Mouse (Mus musculus) thymus, adult 2 months (tissue): ENCODE measurements around the gene St6galnac5. TPM values are rescaled to one million over a fixed set of nuclear protein-coding genes. Genes with fewer than 3 reads are reported as not detected.

Experiments
- DNase-seq: peaks from one replicate; pipeline ENCODE4 v3.0.0; 2021
- H3K27ac ChIP-seq: fragments of 200-500 bp; 2 replicates; pipeline ENCODE4 v1.5.1; 2012; ENCODE audit warnings: low read length, control low read depth; ENCODE audit not compliant: control insufficient read depth, insufficient read depth
- H3K27me3 ChIP-seq: fragments of 200-500 bp; 2 replicates; pipeline ENCODE4 v1.6.1; 2012; ENCODE audit warnings: mild to moderate bottlenecking, low read length, moderate library complexity, mixed read lengths; ENCODE audit not compliant: control insufficient read depth, insufficient read depth
- H3K36me3 ChIP-seq: fragments of 200-500 bp; 2 replicates; pipeline ENCODE4 v1.6.1; 2012; ENCODE audit warnings: mild to moderate bottlenecking, low read length, moderate library complexity; ENCODE audit not compliant: control insufficient read depth, insufficient read depth
- H3K4me1 ChIP-seq: fragments of 200-500 bp; replicated peaks from 2 replicates; pipeline ENCODE4 v1.6.1; 2012; ENCODE audit warnings: low read length; ENCODE audit not compliant: control insufficient read depth, insufficient read depth
- H3K4me3 ChIP-seq: fragments of 200-500 bp; 2 replicates; pipeline ENCODE4 v1.5.1; 2012; ENCODE audit warnings: mild to moderate bottlenecking, low read length, control low read depth, moderate library complexity; ENCODE audit not compliant: control insufficient read depth, insufficient read depth
- CTCF ChIP-seq: fragments of 200-500 bp; IDR thresholded peaks from 2 replicates; pipeline ENCODE4 v1.5.1; 2012; ENCODE audit warnings: mild to moderate bottlenecking, control low read depth, low read length, moderate library complexity, borderline replicate concordance; ENCODE audit not compliant: control insufficient read depth, poor library complexity, insufficient read depth; ENCODE audit errors: extremely low read depth
- POLR2A ChIP-seq: fragments of 200-500 bp; IDR thresholded peaks from 2 replicates; pipeline ENCODE4 v1.6.1; 2012; ENCODE audit warnings: mild to moderate bottlenecking, low read length, control low read depth, moderate library complexity; ENCODE audit not compliant: control insufficient read depth, poor library complexity, insufficient read depth; ENCODE audit errors: extremely low read depth
- WGBS: fragments of 180-500 bp; shearing (Covaris S2); methylation state at CpG from one replicate; pipeline ENCODE4 v1.1.7; 2018; 5-methylcytosine and 5-hydroxymethylcytosine counted together
- polyA plus RNA-seq: library from polyadenylated mRNA; depleted of rRNA; stranded (reverse); fragments of >200 nt; gene quantifications from 2 replicates; pipeline ENCODE4 v1.2.3, GENCODE M21; 2012

The St6galnac5 gene
- polyA plus RNA-seq, 1 experiment = 0.19 TPM

DNA sequence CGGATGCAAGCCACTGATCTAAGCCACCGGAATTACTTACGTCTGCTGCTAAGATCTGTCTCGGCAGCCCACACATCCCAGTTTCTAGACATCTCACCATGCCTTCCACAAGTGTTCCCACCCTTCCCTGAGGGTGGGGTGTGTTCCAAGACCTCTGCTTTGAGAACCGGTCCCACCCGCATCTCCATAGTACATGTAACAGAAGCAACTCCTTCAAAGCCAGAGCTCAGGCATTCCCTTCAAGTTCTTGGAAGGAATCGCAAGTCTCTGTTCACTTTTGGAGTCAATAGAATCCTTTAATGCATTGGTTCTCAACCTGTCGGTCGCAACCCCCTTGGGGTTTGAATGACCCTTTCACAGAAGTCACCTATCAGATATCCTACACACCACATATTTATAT lies 83.1 kb downstream of the St6galnac5 start:
- DNase-seq = no peak
- no peaks in the 10 kb centered on the region for H3K36me3 ChIP-seq
- 95% methylated on average over 9 of the region's 9 CpGs for WGBS
- H3K4me3 ChIP-seq = no peak overlapping the region
- H3K4me1 ChIP-seq = no peaks in the 10 kb centered on the region
- H3K27me3 ChIP-seq = no peaks in the 10 kb centered on the region
- TF ChIP-seq CTCF (no peak), POLR2A (no peak)
- no peak overlapping the region for H3K27ac ChIP-seq

DNA sequence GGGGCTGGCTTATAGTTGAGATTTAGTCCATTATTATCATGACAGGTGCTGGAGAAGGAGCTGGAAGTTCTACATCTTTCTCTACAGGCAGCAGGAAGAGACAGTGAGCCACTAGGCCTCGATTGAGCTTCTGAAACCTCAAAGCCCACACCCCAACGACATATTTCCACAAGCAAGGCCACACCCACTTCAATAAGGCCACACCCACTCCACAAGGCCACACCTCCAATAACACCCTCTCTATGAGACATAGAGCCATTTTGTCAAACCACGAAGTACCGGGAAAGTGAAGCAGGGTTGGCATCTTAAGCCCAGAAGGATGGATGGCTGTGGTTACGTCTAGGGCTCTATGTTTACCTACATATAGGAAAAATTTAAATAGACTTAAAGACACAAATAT lies 84.8 kb downstream of the St6galnac5 start:
- TF ChIP-seq CTCF (no peak), POLR2A (no peak)
- WGBS = 50% methylated on average over 5 of the region's 5 CpGs
- Histone ChIP-seq H3K27me3 (no peaks in the 10 kb centered on the region), H3K4me1 (no peaks in the 10 kb centered on the region), H3K4me3 (no peak overlapping the region), H3K36me3 (no peaks in the 10 kb centered on the region), H3K27ac (no peak overlapping the region)
- no peak for DNase-seq

DNA sequence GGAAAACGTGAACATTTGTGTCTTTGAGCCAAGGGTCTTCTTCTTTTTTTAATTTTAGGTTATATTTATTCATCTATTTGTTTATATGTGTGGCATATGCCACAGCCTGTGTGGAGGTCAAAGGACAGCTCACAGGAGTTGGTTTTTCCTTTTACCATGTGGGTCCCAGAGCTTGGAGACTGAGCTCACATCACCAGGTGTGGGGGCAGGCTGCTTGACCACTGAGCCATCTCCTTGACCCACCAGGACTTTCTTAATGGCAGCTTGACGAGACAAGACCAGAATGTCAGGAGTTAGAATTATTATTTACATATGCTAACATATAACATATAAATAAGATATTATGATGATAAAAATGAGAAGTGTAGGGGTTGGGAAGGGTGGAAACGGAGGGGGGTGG lies 85.9 kb downstream of the St6galnac5 start:
- no peaks in the 10 kb centered on the region for H3K4me1 ChIP-seq
- 95% methylated on average over 3 of the region's 3 CpGs for WGBS

DNA sequence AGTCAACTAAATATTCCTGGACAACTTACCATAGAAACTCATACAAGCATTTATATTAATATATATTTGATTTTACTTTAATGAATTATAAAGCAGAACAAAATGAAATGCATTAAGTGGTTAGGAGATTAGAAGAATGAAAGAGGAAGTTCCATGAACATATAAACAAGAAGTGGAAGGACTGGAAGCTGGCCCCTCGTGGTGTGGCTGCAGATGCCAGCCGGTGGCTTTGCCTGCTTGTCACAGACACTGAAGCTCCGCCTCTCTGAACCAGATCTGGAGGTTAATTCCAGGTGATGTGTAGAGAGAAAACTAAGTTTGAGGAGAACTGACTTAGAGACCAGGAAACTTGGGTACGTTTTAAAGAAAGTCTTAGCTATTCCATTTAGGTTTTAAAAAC lies 87.1 kb downstream of the St6galnac5 start:
- Histone ChIP-seq H3K27me3 (no peaks in the 10 kb centered on the region), H3K36me3 (no peaks in the 10 kb centered on the region), H3K27ac (no peak overlapping the region), H3K4me1 (no peaks in the 10 kb centered on the region), H3K4me3 (no peak overlapping the region)
- TF ChIP-seq POLR2A (no peak), CTCF (no peak)
- 12% methylated on average over 4 of the region's 4 CpGs for WGBS
- no peak for DNase-seq

More for the DNA sequence above, 85.9 kb downstream of the St6galnac5 start:
- H3K36me3 ChIP-seq = no peaks in the 10 kb centered on the region
- no peak for TF ChIP-seq CTCF
- TF ChIP-seq POLR2A = no peak
- H3K27ac ChIP-seq = no peak overlapping the region
- H3K4me3 ChIP-seq = no peak overlapping the region
- no peaks in the 10 kb centered on the region for H3K27me3 ChIP-seq
- no peak for DNase-seq

DNA sequence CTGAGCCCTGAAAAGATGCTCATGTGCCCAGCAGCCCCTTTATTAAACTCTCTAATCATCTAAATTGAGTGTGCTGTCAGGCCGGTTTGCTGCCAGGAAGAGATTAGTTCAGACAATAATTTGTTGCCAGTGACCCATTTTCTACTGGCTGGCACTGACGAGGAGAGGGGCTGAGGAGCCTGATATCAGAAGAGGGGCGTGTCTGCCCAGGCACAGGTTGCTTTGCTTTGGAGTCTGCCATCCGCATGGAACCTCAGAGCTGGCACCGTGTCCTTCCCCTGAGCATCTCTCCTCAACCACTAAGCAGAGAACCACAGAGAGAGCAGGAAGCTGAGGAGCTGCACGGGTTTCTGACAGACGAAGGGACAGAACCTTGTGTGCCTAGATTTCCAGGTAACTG lies 93.9 kb downstream of the St6galnac5 start:
- Histone ChIP-seq H3K4me3 (no peak overlapping the region), H3K27me3 (no peaks in the 10 kb centered on the region), H3K4me1 (no peaks in the 10 kb centered on the region), H3K36me3 (no peaks in the 10 kb centered on the region), H3K27ac (no peak overlapping the region)
- DNase-seq = no peak
- TF ChIP-seq POLR2A = no peak
- no peak for TF ChIP-seq CTCF
- WGBS = 52% methylated on average over 7 of the region's 7 CpGs

DNA sequence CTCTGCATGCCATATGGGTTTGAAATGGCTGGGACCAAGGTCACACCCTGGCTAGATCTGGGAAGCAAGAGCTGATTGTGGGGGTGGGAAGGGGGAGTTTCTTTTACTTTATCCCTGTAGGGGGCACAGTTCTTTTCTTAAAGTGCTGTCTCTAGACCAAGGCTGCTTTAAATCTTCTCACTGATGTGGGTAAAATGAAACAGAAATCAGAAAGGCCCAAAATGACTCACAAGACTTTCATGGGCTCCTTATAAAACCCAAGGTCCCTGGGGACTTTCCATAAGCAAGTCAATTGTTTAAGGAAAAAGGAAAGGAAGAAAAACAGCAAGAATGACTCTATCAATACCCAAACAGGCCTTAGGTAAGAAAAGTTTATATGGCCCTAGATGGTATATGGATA lies 95.3 kb downstream of the St6galnac5 start:
- H3K4me3 ChIP-seq = no peak overlapping the region
- no peak overlapping the region for H3K27ac ChIP-seq
- no peak for DNase-seq
- no peaks in the 10 kb centered on the region for H3K36me3 ChIP-seq
- H3K4me1 ChIP-seq = no peaks in the 10 kb centered on the region
- H3K27me3 ChIP-seq = no peaks in the 10 kb centered on the region
- TF ChIP-seq POLR2A (no peak), CTCF (no peak)

DNA sequence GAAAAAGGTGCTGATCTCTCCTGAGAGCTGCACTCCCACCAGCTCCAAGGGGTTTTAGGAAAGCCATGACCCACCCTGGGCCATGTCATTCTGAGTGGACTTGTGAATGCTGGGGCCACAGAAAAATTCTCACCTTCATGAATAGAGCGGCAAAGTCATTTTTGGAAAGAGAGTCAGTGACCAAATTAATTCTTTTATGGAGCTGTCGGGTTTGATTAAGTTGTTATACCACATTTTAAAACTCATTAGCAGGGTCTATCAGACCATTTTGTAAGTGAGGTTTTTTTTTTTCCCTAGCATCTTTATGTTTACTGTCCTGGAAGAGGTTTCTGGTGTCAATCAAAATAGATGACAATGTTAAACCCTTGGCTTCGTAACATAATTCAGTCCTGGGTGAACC lies 98.5 kb downstream of the St6galnac5 start:
- Histone ChIP-seq H3K27me3 (no peaks in the 10 kb centered on the region), H3K27ac (no peak overlapping the region), H3K4me1 (no peaks in the 10 kb centered on the region), H3K4me3 (no peak overlapping the region), H3K36me3 (no peaks in the 10 kb centered on the region)
- DNase-seq = no peak
- 97% methylated on average over 3 of the region's 3 CpGs for WGBS
- TF ChIP-seq POLR2A (no peak), CTCF (no peak)
